Mouse (Mus musculus) heart, embryonic 15.5 days (tissue): ENCODE measurements around the gene Pou1f1. TPM values are rescaled to one million over a fixed set of nuclear protein-coding genes. Genes with fewer than 3 reads are reported as not detected.

Source experiments
- ATAC-seq: fragments of 200-750 bp; cut with Nextera tagmentation; replicated peaks from 2 replicates; pipeline ENCODE4 v1.8.0; 2017; ENCODE audit warnings: low read depth, moderate TSS enrichment; ENCODE audit not compliant: insufficient number of reproducible peaks, insufficient read depth, low FRiP score
- H3K27ac ChIP-seq: fragments of 300-500 bp; sonication (generic); 2 replicates; pipeline ENCODE4 v1.5.1; 2015; ENCODE audit warnings: mild to moderate bottlenecking, inconsistent platforms
- H3K27me3 ChIP-seq: fragments of 300-500 bp; sonication (generic); 2 replicates; pipeline ENCODE4 v1.6.1; 2015; ENCODE audit warnings: inconsistent platforms
- H3K36me3 ChIP-seq: fragments of 300-500 bp; sonication (generic); 2 replicates; pipeline ENCODE4 v1.6.1; 2015; ENCODE audit warnings: mild to moderate bottlenecking, inconsistent platforms
- H3K4me1 ChIP-seq: fragments of 300-500 bp; sonication (generic); replicated peaks from 2 replicates; pipeline ENCODE4 v1.6.1; 2015; ENCODE audit warnings: inconsistent platforms
- H3K4me2 ChIP-seq: fragments of 300-500 bp; sonication (generic); 2 replicates; pipeline ENCODE4 v1.6.1; 2015; ENCODE audit warnings: inconsistent platforms, mild to moderate bottlenecking, moderate library complexity
- H3K4me3 ChIP-seq: fragments of 300-500 bp; sonication (generic); 2 replicates; pipeline ENCODE4 v1.5.1; 2015; ENCODE audit warnings: mild to moderate bottlenecking, inconsistent platforms
- H3K9ac ChIP-seq: fragments of 300-500 bp; sonication (generic); 2 replicates; pipeline ENCODE4 v1.6.1; 2015; ENCODE audit warnings: mild to moderate bottlenecking, inconsistent platforms
- H3K9me3 ChIP-seq: fragments of 300-500 bp; sonication (generic); replicated peaks from 2 replicates; pipeline ENCODE4 v1.6.1; 2016; ENCODE audit warnings: inconsistent platforms
- WGBS: fragments of 180-500 bp; shearing (Covaris S2); methylation state at CpG from one replicate; pipeline ENCODE4 v1.1.7; 2015; ENCODE audit warnings: mixed read lengths; 5-methylcytosine and 5-hydroxymethylcytosine counted together
- polyA plus RNA-seq: library from polyadenylated mRNA; unstranded; fragments of >200 nt; fragmentation: Nextera tagmentation; extraction: Ambion mirVana; gene quantifications from 2 replicates; pipeline ENCODE4 v1.2.1, GENCODE M21; 2015

Pou1f1 gene
- polyA plus RNA-seq, 1 experiment from 2014 or later: not detected

GRCm38 (mm10) chr16:65543676-65544293, 23.5 kb downstream of the Pou1f1 start:
- whole genome bisulfite sequencing: 87% methylated on average over 11 of the region's 11 CpGs
- no peaks in the 10 kb centered on the region for H3K27me3 ChIP-seq
- peaks cover 32% of the 10 kb centered on the region for H3K36me3 ChIP-seq

GRCm38 (mm10) chr16:65548960-65549359, 28.6 kb downstream of the Pou1f1 start:
- Histone ChIP-seq H3K27me3 (no peaks in the 10 kb centered on the region), H3K9ac (no peak overlapping the region), H3K9me3 (no peaks in the 10 kb centered on the region), H3K4me1 (0 out of 2 replicates have a peak, but pooled peaks cover under 1% of the 10 kb centered on the region), H3K36me3 (peaks cover 20% of the 10 kb centered on the region), H3K27ac (no peak overlapping the region), H3K4me3 (no peak overlapping the region), H3K4me2 (no peak overlapping the region)
- no peak for ATAC-seq
- WGBS: 74% methylated on average over 7 of the region's 7 CpGs

More at GRCm38 (mm10) chr16:65543676-65544293, 23.5 kb downstream of the Pou1f1 start:
- H3K4me2 ChIP-seq: no peak overlapping the region
- ATAC-seq: no peak
- no peaks in the 10 kb centered on the region for H3K4me1 ChIP-seq
- H3K4me3 ChIP-seq: no peak overlapping the region
- H3K27ac ChIP-seq: no peak overlapping the region
- no peaks in the 10 kb centered on the region for H3K9me3 ChIP-seq
- H3K9ac ChIP-seq: no peak overlapping the region

- Histone ChIP-seq H3K4me3 (no peak overlapping the region), H3K27ac (no peak overlapping the region), H3K36me3 (0 out of 2 replicates have a peak, but pooled peaks cover 5% of the 10 kb centered on the region), H3K4me1 (0 out of 2 replicates have a peak, but pooled peaks cover 3% of the 10 kb centered on the region), H3K4me2 (no peak overlapping the region), H3K9ac (no peak overlapping the region), H3K27me3 (no peaks in the 10 kb centered on the region), H3K9me3 (no peaks in the 10 kb centered on the region)
- ATAC-seq: no peak
- 89% methylated on average over 13 of the region's 13 CpGs for WGBS
Measured at GRCm38 (mm10) chr16:65550814-65551213, 30.5 kb downstream of the Pou1f1 start.

GRCm38 (mm10) chr16:65554267-65554666, 34.0 kb downstream of the Pou1f1 start:
- H3K4me2 ChIP-seq: no peak overlapping the region
- no peak overlapping the region for H3K9ac ChIP-seq
- 0 out of 2 replicates have a peak, but pooled peaks cover 3% of the 10 kb centered on the region for H3K4me1 ChIP-seq
- H3K9me3 ChIP-seq: no peaks in the 10 kb centered on the region
- 0 out of 2 replicates have a peak overlapping the region, but pooled peaks have one; percentile 27 for H3K27ac ChIP-seq
- 0 out of 2 replicates have a peak, but pooled peaks cover 5% of the 10 kb centered on the region for H3K36me3 ChIP-seq
- no peak for ATAC-seq
- H3K4me3 ChIP-seq: no peak overlapping the region
- H3K27me3 ChIP-seq: no peaks in the 10 kb centered on the region
- 82% methylated on average over 5 of the region's 5 CpGs for WGBS

GRCm38 (mm10) chr16:65557369-65557768, 37.1 kb downstream of the Pou1f1 start:
- no peak for ATAC-seq
- 71% methylated on average over 5 of the region's 5 CpGs for WGBS
- Histone ChIP-seq H3K27me3 (no peaks in the 10 kb centered on the region), H3K4me1 (peaks cover 7% of the 10 kb centered on the region), H3K4me3 (no peak overlapping the region), H3K36me3 (no peaks in the 10 kb centered on the region), H3K9me3 (no peaks in the 10 kb centered on the region), H3K4me2 (no peak overlapping the region), H3K27ac (no peak overlapping the region), H3K9ac (no peak overlapping the region)

- Histone ChIP-seq H3K4me3 (no peak overlapping the region), H3K9ac (no peak overlapping the region), H3K27me3 (no peaks in the 10 kb centered on the region), H3K9me3 (no peaks in the 10 kb centered on the region), H3K36me3 (no peaks in the 10 kb centered on the region), H3K27ac (no peak overlapping the region), H3K4me2 (no peak overlapping the region), H3K4me1 (peaks cover 7% of the 10 kb centered on the region)
- ATAC-seq: no peak
- 72% methylated on average over 2 of the region's 2 CpGs for WGBS
Measured at GRCm38 (mm10) chr16:65559591-65559990, 39.3 kb downstream of the Pou1f1 start.

- Histone ChIP-seq H3K27me3 (no peaks in the 10 kb centered on the region), H3K9ac (peak overlapping the region; percentile 88), H3K4me3 (peak overlapping the region; percentile 87), H3K4me1 (peaks cover 7% of the 10 kb centered on the region), H3K4me2 (peak overlapping the region; percentile 76), H3K27ac (peak overlapping the region; percentile 49; the same call in 1 of the 2 replicates), H3K36me3 (no peaks in the 10 kb centered on the region), H3K9me3 (no peaks in the 10 kb centered on the region)
- 9% methylated on average over 8 of the region's 8 CpGs for WGBS
- no peak for ATAC-seq
Measured at GRCm38 (mm10) chr16:65560996-65561962, 41.0 kb downstream of the Pou1f1 start.

- WGBS: under 1% methylated on average over 69 of the region's 69 CpGs
Measured at GRCm38 (mm10) chr16:65561963-65562863, 41.9 kb downstream of the Pou1f1 start, which contains the start of gene Chmp2b. Gene Chmp2b (minus strand): TSS chr16:65562726.

GRCm38 (mm10) chr16:65562864-65563206, 42.5 kb downstream of the Pou1f1 start:
- no peak overlapping the region for H3K27ac ChIP-seq
- 3% methylated on average over 10 of the region's 10 CpGs for WGBS
- H3K36me3 ChIP-seq: no peaks in the 10 kb centered on the region
- H3K4me3 ChIP-seq: peak overlapping the region; percentile 87
- H3K4me1 ChIP-seq: peaks cover 7% of the 10 kb centered on the region
- H3K27me3 ChIP-seq: no peaks in the 10 kb centered on the region
- peak overlapping the region; percentile 76 for H3K4me2 ChIP-seq
- H3K9ac ChIP-seq: peak overlapping the region; percentile 88
- no peaks in the 10 kb centered on the region for H3K9me3 ChIP-seq
- no peak for ATAC-seq

More at GRCm38 (mm10) chr16:65561963-65562863, 41.9 kb downstream of the Pou1f1 start, which contains the start of gene Chmp2b:
- Histone ChIP-seq H3K4me1 (peaks cover 7% of the 10 kb centered on the region), H3K27ac (peak within 1 kb of the TSS; percentile 49; the same call in 1 of the 2 replicates), H3K4me2 (peak within 1 kb of the TSS; percentile 76), H3K36me3 (no peaks in the 10 kb centered on the region), H3K4me3 (peak within 1 kb of the TSS; percentile 87), H3K27me3 (no peaks in the 10 kb centered on the region), H3K9ac (peak within 1 kb of the TSS; percentile 88), H3K9me3 (no peaks in the 10 kb centered on the region)
- peak; percentile 90 for ATAC-seq

GRCm38 (mm10) chr16:65564306-65564705, 44.0 kb downstream of the Pou1f1 start:
- Histone ChIP-seq H3K9ac (no peak overlapping the region), H3K4me3 (no peak overlapping the region), H3K4me1 (peaks cover 7% of the 10 kb centered on the region), H3K27me3 (no peaks in the 10 kb centered on the region), H3K27ac (no peak overlapping the region), H3K4me2 (no peak overlapping the region), H3K36me3 (no peaks in the 10 kb centered on the region), H3K9me3 (no peaks in the 10 kb centered on the region)
- no peak for ATAC-seq
- WGBS: 67% methylated on average over 8 of the region's 8 CpGs
